Mouse (Mus musculus): ENCODE data around the gene Hes3.

Hes3 gene

GRCm38 (mm10) chr4:152291562-152291961, at the start of gene Hes3:
TSS of gene Hes3 (minus strand) at chr4:152291662.
- no peak for DNase-seq (ENCODE audit: low read depth, low spot score)

- no peak for DNase-seq (ENCODE audit: low read depth, low spot score)
Observed at GRCm38 (mm10) chr4:152340584-152341284, 49.3 kb upstream of the Hes3 start.

- no peak for DNase-seq (ENCODE audit: low read depth, low spot score)
Observed at GRCm38 (mm10) chr4:152339293-152339790, 47.9 kb upstream of the Hes3 start.

GRCm38 (mm10) chr4:152338419-152339292, 47.2 kb upstream of the Hes3 start, which contains the start of gene Chd5:
TSS of gene Chd5 (plus strand) at chr4:152338651.
- no peak for DNase-seq (ENCODE audit: low read depth, low spot score)

GRCm38 (mm10) chr4:152337772-152338171, 46.3 kb upstream of the Hes3 start:
- DNase-seq (ENCODE audit: low read depth, low spot score) = no peak

GRCm38 (mm10) chr4:152333587-152333986, 42.1 kb upstream of the Hes3 start:
- no peak for DNase-seq (ENCODE audit: low read depth, low spot score)

- peak; percentile 51 for DNase-seq (ENCODE audit: low read depth, low spot score)
Observed at GRCm38 (mm10) chr4:152332952-152333351, 41.5 kb upstream of the Hes3 start.

- peak; percentile 44 for DNase-seq (ENCODE audit: low read depth, low spot score)
Observed at GRCm38 (mm10) chr4:152328691-152329090, 37.2 kb upstream of the Hes3 start.

- no peak for DNase-seq (ENCODE audit: low read depth, low spot score)
Observed at GRCm38 (mm10) chr4:152326543-152326942, 35.1 kb upstream of the Hes3 start.

- peak; percentile 97 for DNase-seq (ENCODE audit: low read depth, low spot score)
Observed at GRCm38 (mm10) chr4:152325574-152326411, 34.3 kb upstream of the Hes3 start, which contains the start of gene Rpl22. TSS of gene Rpl22 (plus strand) at chr4:152325742.

- no peak for DNase-seq (ENCODE audit: low read depth, low spot score)
Observed at GRCm38 (mm10) chr4:152324641-152325562, 33.4 kb upstream of the Hes3 start.

- DNase-seq (ENCODE audit: low read depth, low spot score) = no peak
Observed at GRCm38 (mm10) chr4:152321464-152321863, 30.0 kb upstream of the Hes3 start.

GRCm38 (mm10) chr4:152318517-152319234, 27.2 kb upstream of the Hes3 start, which contains the start of gene Rnf207:
TSS of gene Rnf207 (minus strand) at chr4:152318993.
- peak; percentile 49 for DNase-seq (ENCODE audit: low read depth, low spot score)

GRCm38 (mm10) chr4:152317631-152318033, 26.2 kb upstream of the Hes3 start:
- no peak for DNase-seq (ENCODE audit: low read depth, low spot score)

GRCm38 (mm10) chr4:152315498-152316213, 24.2 kb upstream of the Hes3 start:
- DNase-seq (ENCODE audit: low read depth, low spot score) = no peak

GRCm38 (mm10) chr4:152313934-152314333, 22.5 kb upstream of the Hes3 start:
- DNase-seq (ENCODE audit: low read depth, low spot score) = no peak

- no peak for DNase-seq (ENCODE audit: low read depth, low spot score)
Observed at GRCm38 (mm10) chr4:152313211-152313632, 21.8 kb upstream of the Hes3 start.

- DNase-seq (ENCODE audit: low read depth, low spot score) = no peak
Observed at GRCm38 (mm10) chr4:152312186-152312585, 20.7 kb upstream of the Hes3 start.

- no peak for DNase-seq (ENCODE audit: low read depth, low spot score)
Observed at GRCm38 (mm10) chr4:152307542-152307941, 16.1 kb upstream of the Hes3 start.
